Mouse (Mus musculus) bone marrow macrophage, adult 2 months (primary cell): ENCODE data around the gene Ap1m1.

Experiments
- CTCF ChIP-seq: IDR thresholded peaks from 2 replicates; pipeline ENCODE4 v1.5.1; 2012; ENCODE audit warnings: low read depth, mild to moderate bottlenecking, low read length, moderate library complexity
- POLR2A ChIP-seq: IDR thresholded peaks from 2 replicates; pipeline ENCODE4 v1.6.1; 2012; ENCODE audit warnings: mild to moderate bottlenecking, low read depth, low read length, borderline replicate concordance

DNA sequence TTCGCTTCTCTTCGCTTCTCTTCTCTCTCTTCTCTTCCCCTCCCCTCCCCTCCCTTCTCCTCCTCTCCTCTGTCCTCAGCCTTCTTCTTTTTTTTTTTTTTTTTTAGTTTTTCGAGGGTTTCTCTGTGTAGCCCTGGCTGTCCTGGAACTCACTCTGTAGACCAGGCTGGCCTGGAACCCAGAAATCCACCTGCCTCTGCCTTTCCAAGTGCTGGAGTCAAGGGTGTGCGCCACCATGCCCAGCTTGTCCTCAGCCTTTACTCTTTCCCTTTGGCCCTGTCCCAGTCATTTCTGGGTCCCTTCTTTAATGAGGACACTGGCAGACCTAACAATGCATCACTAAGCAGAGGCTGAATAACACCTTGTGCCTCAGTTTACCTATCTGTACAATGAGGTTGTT, 26.3 kb upstream of the Ap1m1 start, which contains the start of gene Gm11034:
- TF ChIP-seq POLR2A = no peak
- TF ChIP-seq CTCF = no peak
